In genomic region chr7:105812566-105812965, GRCm38 (mm10) we compare ENCODE assay signal across 20 mouse cellular contexts. TPM values are rescaled to one million over a fixed set of nuclear protein-coding genes. Genes with fewer than 3 reads are reported as not detected.
"Had no signal": no experiment of that assay in that cellular context is flagged by ENCODE, and none has a peak within 500 bp of the region (broad histone marks: within the 10 kb centered on the region; RNA-seq: fewer than 3 reads in every experiment).

No protein-coding gene starts in this region.

- ATAC-seq: liver, postnatal 0 days; lung, postnatal 0 days; midbrain, embryonic 16.5 days had no signal

- H3K4me3 ChIP-seq: limb, embryonic 12.5 days; limb, embryonic 15.5 days; megakaryocyte, embryonic 14.5 days; midbrain, embryonic 10.5 days; midbrain, embryonic 13.5 days; myocyte; neural tube, embryonic 13.5 days had no signal

- DNase-seq: kidney, adult 8-10 months; kidney, postnatal 10 days; left cerebral cortex, postnatal 4 days; liver, postnatal 0 days; lung, embryonic 14.5 days; retina, postnatal 1 day; right cerebral cortex, postnatal 25 days had no signal

- H3K27ac ChIP-seq: limb, embryonic 12.5 days; limb, embryonic 15.5 days; liver, embryonic 14.5 days; midbrain, embryonic 10.5 days; midbrain, embryonic 13.5 days; neural tube, embryonic 13.5 days had no signal

- H3K9ac ChIP-seq: limb, embryonic 12.5 days; limb, embryonic 15.5 days; liver, embryonic 14.5 days; liver, postnatal 0 days; lung, embryonic 14.5 days; midbrain, embryonic 13.5 days; neural tube, embryonic 13.5 days had no signal

- H3K9me3 ChIP-seq: limb, embryonic 12.5 days; limb, embryonic 15.5 days; midbrain, embryonic 10.5 days; midbrain, embryonic 13.5 days; neural tube, embryonic 13.5 days had no signal

- H3K27me3 ChIP-seq: limb, embryonic 12.5 days; limb, embryonic 15.5 days; megakaryocyte, embryonic 14.5 days; midbrain, embryonic 13.5 days; neural tube, embryonic 13.5 days had no signal

- H3K4me2 ChIP-seq: limb, embryonic 12.5 days; limb, embryonic 15.5 days; liver, embryonic 11.5 days; lung, embryonic 14.5 days; midbrain, embryonic 13.5 days; neural tube, embryonic 13.5 days had no signal

RNA-seq across cellular contexts. Expression of gene Dchs1, which starts 25.1 kb away (rescaled TPM):
- total RNA-seq: monocyte, adult 5-6 weeks; neutrophil, adult 5-6 weeks had no signal
